Mouse (Mus musculus) myocyte (in vitro differentiated cells): Measurements from ENCODE around the gene Rab44.

Source experiments
- MAX ChIP-seq: IDR thresholded peaks from one replicate; pipeline ENCODE4 v1.6.1; 2011; ENCODE audit warnings: low read depth, mild to moderate bottlenecking, control low read depth
- MYOD1 ChIP-seq, 3 experiments: IDR thresholded peaks; one replicate each; pipeline ENCODE4 v1.6.1; 2011; ENCODE audit warnings: control low read depth in 2 of 3, low read depth in 2 of 3, mild to moderate bottlenecking in 2 of 3, moderate library complexity in 1 of 3; ENCODE audit not compliant: insufficient read length in 2 of 3, control insufficient read depth in 1 of 3
- POLR2A ChIP-seq: IDR thresholded peaks from one replicate; pipeline ENCODE4 v1.6.1; 2011; ENCODE audit warnings: low read depth, mild to moderate bottlenecking, control low read depth, moderate library complexity; ENCODE audit not compliant: insufficient read length

DNA sequence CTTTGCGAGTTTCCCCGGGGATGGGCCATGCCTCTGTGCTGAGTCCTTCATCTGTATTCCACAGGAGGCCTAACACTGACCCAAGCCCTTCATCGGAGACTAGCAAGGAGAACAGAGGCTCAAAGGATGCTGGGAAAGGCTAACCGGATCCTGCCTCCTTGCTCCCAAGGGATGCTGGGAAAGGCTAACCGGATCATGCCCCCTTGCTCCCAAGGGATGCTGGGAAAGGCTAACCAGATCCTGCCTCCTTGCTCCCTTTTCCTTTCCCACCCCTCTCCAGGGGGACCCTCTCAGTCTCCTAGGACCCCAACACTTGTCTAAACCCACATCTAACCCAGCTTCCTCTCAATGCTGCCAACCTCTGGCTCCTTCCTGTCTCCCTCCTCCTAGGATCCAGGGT, 45.4 kb downstream of the Rab44 start:
- TF ChIP-seq POLR2A (no peak), MAX (no peak), MYOD1 (IDR thresholded peaks at IDR 0.05; ENCODE audit: control insufficient read depth in 1 of 3, insufficient read length in 2 of 3, low read depth in 2 of 3) (no peak)
